Mouse (Mus musculus) heart, postnatal 36 days (tissue): ENCODE measurements around the gene Mip. TPM values are rescaled to one million over a fixed set of nuclear protein-coding genes. Genes with fewer than 3 reads are reported as not detected.
"Not testable (repeated sequence)": the region's sequence is repeated elsewhere in the genome, so short reads cannot be mapped to it uniquely, and the experiment has no call there.

ENCODE experiments used
- DNase-seq, 2 experiments: peaks; one replicate each; pipeline ENCODE4 v3.0.0; 2021 to 2022
- intact Hi-C: fragments of 180-260 bp; cut with DNase I; formaldehyde crosslinking; loops from one replicate; pipeline ENCODE4 v1.15.1; 2025
- total RNA-seq, 2 experiments: library from RNA; stranded (reverse); gene quantifications; 2 replicates each; pipeline ENCODE4 v1.2.3; 2021

Mip gene
- total RNA-seq, 2 experiments from 2014 or later = not detected

DNA sequence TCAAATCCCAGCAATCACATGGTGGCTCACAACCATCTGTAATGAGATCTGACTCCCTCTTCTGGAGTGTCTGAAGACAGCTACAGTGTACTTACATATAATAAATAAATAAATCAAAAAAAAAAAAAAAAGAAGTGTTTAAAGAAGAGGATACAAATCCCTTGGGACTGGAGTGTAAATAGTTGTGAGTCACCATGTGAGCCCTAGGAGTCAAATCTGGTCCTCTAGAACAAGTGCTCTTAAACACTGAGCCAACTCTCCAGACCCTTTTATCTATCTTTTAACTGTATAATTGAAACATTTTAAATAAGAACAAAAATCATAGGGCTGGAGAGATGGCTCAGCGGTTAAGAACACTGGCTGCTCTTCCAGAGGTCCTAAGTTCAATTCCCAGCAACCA, 49.7 kb downstream of the Mip start:
- intact Hi-C loops, DNase-seq: not testable (repeated sequence)

DNA sequence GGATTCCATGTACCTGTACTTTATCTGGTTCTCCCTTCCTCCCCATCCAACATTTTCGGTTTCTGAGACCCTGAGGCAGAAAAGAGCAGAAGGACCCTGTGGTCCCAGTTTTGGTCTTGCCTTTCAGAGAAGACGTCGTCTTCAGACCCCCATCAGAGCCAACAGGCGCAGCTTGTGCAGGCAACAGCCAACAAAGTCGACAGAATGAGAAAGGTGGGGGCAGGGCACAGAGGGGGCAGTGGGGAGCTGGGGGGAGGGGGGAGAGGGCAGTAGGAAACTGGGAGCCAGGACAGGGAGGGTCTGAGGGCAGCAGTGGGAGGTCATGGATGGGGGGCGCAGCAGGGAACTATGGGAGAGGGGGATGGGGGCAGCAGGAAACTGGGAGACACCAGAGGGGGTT, 52.5 kb downstream of the Mip start:
- DNase-seq = no peak
- intact Hi-C loops = no loop called here

GRCm38 (mm10) chr10:128280943-128281342, 55.3 kb downstream of the Mip start:
- no peak for DNase-seq
- intact Hi-C loops = no loop called here

Other genes with a start within 250 kb of the Mip start
- not detected for gene Hsd17b6, start 218.2 kb upstream of the Mip start, total RNA-seq
- 1 to 10 TPM; 1.6 to 2.7 TPM for gene Prim1, start 210.7 kb upstream of the Mip start, total RNA-seq
- 100 to 1,000 TPM; 542 to 584 TPM for gene Naca, start 190.3 kb upstream of the Mip start, total RNA-seq
- gene Ptges3, start 166.9 kb upstream of the Mip start, total RNA-seq = 10 to 100 TPM; 80.7 to 90.5 TPM
- gene Atp5b, start 142.6 kb upstream of the Mip start, total RNA-seq = 1,000 to 10,000 TPM; 9,026 to 9,193 TPM
- 10 to 100 TPM; 23.8 TPM for gene Baz2a, start 134.3 kb upstream of the Mip start, total RNA-seq
- 10 to 100 TPM; 89.2 to 95.3 TPM for gene Rbms2, start 45.5 kb upstream of the Mip start, total RNA-seq
- under 1 TPM; 0.58 to 0.92 TPM for gene Gls2, start 31.4 kb upstream of the Mip start, total RNA-seq
- gene Spryd4, start 14.0 kb upstream of the Mip start, total RNA-seq = 10 to 100 TPM; 35.7 to 41.4 TPM
- gene Timeless, start 6.2 kb downstream of the Mip start, total RNA-seq = 10 to 100 TPM in 1 of 2 experiments, 1 to 10 TPM in 1; 8.9 to 12.2 TPM
- gene Apon, start 28.3 kb downstream of the Mip start, total RNA-seq = under 1 TPM in 1 of 2 experiments, not detected in 1; 0.19 TPM
- gene Apof, start 42.8 kb downstream of the Mip start, total RNA-seq = not detected
- gene Stat2, start 44.7 kb downstream of the Mip start, total RNA-seq = 10 to 100 TPM in 1 of 2 experiments, 1 to 10 TPM in 1; 8.4 to 15.4 TPM
- gene Il23a, start 72.9 kb downstream of the Mip start, total RNA-seq = not detected
- 1 to 10 TPM; 7.5 to 7.6 TPM for gene Pan2, start 77.5 kb downstream of the Mip start, total RNA-seq
- gene Cnpy2, start 96.6 kb downstream of the Mip start, total RNA-seq = 10 to 100 TPM; 65.4 to 67.3 TPM
- gene Cs, start 111.9 kb downstream of the Mip start, total RNA-seq = 1,000 to 10,000 TPM; 1,152 to 1,240 TPM
- 100 to 1,000 TPM; 304 to 339 TPM for gene Coq10a, start 143.2 kb downstream of the Mip start, total RNA-seq
- gene Ankrd52, start 151.3 kb downstream of the Mip start, total RNA-seq = 10 to 100 TPM; 41.2 to 43.2 TPM
- gene Slc39a5, start 175.4 kb downstream of the Mip start, total RNA-seq = not detected
- 10 to 100 TPM; 44.6 to 49.6 TPM for gene Nabp2, start 185.7 kb downstream of the Mip start, total RNA-seq
- gene Rnf41, start 185.8 kb downstream of the Mip start, total RNA-seq = 10 to 100 TPM; 16.3 to 18.3 TPM
- 10 to 100 TPM; 79.8 to 82.7 TPM for gene Smarcc2, start 233.4 kb downstream of the Mip start, total RNA-seq